Mouse (Mus musculus) right cerebral cortex, postnatal 4 days (tissue): ENCODE measurements around the gene Ror1.

Source experiments
- DNase-seq: peaks from one replicate; pipeline ENCODE4 v3.0.0-alpha.2; 2022

Gene Ror1

DNA sequence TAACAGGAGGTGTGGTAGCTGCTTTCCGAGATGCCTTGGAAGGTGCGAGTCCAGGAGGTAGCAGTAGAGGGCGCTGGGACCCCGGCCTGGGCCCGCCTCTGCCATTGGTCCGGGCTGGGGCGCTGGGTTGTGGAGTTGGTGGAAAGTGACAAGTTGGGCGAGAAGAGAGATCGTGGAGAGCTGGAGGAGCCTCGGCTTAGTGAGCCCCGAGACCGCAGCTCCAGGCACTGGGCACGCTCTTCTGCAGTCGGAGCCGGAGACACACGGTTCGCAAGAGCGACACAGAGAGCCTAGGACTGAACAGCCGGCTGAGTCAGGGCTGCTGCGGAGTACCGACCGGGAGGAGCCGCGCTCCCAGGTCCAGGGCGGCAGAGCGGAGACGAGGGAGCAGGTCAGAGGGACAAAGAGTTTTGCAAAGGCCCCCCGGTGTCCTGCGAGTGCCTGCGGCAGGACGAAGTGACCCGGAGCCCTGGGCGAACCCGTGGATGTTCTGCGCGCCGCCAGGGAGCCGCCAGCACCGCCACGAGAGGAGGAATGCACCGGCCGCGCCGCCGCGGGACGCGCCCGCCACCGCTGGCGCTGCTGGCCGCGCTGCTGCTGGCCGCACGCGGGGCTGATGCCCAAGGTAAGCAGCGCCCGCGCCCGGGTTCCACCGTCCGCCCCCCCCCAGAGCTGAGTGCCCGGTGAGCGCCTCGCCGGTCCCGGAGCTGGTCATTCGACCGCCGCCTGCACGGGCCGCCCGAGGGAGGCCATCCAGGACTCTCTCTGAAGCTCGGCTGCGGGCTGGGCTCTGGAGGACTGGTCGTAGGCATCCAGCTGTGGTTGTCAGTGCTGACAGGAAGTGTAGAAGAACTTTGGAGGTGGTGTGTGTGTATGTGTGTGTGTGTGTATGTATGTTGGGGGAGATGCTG lies at the start of gene Ror1:
Gene Ror1 (plus strand): TSS at position 107 of the 911 bp plus-strand sequence.
- DNase-seq = peak; percentile 87

- no peak for DNase-seq
Observed at GRCm38 (mm10) chr4:100047066-100047465, 48.5 kb upstream of the Ror1 start.

DNA sequence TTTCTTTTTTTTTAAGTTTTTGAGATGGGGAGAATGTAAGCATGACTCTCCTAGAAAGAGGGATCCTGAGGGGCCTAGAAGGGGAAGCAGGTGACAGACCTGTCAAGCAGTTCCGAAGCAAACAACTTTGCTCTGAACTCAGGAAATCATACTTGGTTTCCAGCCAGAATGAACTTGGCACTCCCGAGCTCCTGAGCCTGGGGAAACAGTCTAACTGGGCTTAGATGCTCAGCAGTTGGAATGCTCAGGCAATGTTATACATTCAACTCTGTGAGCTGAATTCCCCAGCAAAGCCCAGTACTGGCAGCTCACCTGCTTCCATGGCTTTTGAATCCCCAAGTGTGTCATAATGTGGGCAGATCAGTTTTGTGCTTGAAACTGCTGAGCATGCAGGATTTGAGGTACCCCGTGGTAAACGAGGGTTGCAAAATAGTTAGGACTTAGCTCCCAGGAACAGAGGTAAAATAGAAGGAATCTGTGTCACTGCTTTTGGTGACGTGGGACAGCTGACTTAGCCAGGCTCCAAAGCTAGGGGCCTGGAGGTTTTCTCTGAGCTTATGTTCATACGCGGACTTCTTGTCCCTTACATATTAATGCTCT lies 47.1 kb upstream of the Ror1 start:
- DNase-seq = no peak

DNA sequence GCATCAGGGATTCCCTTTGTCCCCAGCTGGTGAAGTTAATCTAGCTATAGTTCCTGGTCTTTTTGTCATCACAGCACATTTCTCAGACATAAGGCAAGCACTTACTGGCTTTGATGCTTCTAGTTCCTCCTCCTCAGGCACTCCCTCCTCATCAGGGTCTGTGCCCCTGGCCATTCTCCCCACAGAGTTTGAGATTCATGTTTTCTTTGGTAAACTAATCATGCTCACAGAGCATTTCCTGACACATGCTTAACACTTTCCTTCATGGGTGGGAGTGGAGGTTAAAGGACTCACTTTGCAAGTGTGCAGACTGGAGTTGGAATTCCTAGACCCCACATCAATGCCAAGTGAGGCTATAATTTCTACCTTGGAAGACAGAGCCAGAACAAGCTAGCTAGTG lies 43.8 kb upstream of the Ror1 start:
- DNase-seq = no peak

DNA sequence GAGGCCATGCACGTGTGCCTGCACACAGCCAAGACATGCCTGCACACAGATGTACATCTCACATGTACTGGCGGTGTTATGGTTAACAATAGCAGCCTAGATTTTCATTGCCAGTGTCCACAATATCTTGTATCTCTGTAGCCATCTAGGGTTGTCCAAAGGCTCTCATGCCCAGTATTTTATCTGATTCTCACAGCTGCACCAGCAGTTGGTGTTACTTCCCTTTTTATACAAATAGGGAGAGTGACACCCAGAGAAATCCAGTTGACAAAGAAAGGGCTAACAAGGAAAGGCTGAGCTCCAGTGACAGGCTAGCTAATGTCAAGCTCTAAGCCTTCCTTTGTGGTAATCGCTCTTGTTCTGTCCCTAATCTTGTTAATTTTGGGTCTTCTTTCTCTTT lies 43.3 kb upstream of the Ror1 start:
- DNase-seq = no peak

GRCm38 (mm10) chr4:100056046-100056445 lies 39.5 kb upstream of the Ror1 start:
- no peak for DNase-seq

DNA sequence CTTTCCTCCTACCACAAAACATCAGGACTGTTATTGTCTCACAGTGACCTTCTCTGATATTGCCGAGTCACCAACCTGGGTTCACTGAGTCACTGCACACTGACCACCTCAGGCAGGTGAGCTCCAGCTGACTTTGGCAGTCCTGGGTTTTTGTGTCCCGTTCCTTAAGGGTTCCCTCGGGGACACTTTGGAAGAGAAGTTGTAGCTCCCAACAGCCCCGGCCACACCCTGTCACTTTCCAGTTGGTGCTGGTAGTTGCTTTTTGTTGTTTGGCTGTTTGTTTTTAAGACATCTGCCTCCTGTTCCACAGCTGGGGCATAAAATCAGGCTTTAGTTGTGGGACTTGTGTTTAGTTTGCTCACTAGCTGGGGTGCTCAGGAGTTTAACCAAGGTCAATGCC lies 39.1 kb upstream of the Ror1 start:
- no peak for DNase-seq

DNA sequence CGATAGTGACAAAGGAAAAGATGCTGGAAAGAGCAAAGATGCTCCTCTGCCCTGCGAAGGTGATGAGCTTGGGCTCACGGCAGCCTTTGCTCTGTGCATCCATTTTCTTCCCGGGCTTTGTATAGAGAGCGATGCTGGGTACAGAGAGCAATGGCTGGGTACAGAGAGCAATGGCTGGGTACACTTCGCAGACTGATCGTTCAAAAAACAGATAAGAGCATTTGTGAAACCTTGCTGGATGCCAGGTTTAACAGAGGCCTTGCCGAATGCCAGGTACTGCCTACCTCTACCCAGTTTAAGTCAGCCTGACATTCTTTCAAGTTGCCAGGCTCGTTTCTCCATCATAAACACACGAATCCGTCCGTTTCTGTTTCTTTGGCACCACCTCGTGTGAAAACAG lies 38.2 kb upstream of the Ror1 start:
- no peak for DNase-seq

GRCm38 (mm10) chr4:100058631-100059030 lies 37.0 kb upstream of the Ror1 start:
- no peak for DNase-seq

DNA sequence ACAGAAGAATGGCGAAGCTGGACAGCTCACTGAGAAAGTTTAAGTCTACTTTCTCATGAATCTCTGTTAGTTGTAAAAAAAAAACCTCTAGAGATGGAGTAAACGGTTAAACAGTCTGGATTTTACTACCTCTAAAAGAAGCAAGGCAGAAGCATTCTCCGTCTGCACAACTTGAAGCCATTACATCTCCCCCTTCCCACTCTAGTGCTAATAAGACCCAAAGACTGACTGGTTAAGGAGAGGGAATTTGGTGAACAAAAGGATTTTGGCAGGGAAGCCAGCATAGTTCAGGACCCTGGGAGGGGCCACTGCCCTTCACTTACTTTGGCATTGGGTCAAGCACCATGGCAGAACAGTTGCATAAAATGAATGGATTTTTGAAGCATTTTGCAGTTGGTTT lies 35.8 kb upstream of the Ror1 start:
- DNase-seq = no peak

GRCm38 (mm10) chr4:100061396-100062066 lies 34.1 kb upstream of the Ror1 start:
- DNase-seq = no peak

GRCm38 (mm10) chr4:100065686-100066085 lies 29.9 kb upstream of the Ror1 start:
- no peak for DNase-seq

DNA sequence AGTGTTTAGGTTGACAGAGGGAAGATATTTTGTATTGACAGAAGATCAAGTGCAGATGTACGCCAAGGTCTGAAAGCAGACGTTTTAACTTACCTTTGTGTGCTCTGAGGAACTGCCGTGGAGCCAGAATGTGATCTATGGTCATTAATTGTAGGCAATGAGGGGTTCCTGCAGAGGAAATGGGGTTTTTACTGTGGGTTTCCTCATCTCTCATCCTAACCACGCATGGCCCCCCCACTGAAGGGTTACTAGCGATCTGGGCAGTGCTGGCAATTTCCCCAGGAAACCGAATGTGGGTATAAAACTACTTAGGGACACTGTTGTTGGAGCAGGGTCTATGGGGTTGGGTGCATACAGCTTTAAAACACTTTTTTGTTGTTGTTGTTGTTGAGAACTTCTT lies 25.5 kb upstream of the Ror1 start:
- no peak for DNase-seq

DNA sequence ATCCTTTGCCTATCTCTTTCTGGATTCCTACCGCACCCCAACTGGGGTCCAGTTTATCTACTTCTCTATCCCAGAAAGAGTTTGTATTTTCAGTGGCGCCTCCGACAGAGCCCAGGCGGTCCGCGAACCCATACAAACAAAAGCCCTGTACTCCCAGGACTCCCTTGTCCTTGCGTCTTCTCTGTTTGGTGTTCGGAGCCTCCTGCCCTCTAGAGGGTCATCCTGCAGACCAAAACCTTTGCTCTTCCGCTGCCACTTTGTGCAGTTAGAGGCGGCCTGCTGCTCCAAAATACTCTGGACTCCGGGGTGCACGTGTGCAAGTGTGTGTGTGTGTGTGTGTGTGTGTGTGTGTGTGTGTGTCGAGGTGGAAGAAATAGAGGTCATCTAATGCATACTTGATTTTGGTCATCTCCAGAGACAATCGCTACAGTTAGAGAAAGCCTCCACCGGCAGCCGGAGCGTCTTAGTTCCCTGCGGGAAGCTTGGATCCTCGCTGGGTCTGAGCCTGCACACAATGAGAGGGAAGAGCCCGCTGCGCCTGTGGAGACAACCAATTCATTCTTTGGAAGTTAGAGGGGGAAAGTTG lies 1.1 kb downstream of the Ror1 start:
- DNase-seq = peak; percentile 26

DNA sequence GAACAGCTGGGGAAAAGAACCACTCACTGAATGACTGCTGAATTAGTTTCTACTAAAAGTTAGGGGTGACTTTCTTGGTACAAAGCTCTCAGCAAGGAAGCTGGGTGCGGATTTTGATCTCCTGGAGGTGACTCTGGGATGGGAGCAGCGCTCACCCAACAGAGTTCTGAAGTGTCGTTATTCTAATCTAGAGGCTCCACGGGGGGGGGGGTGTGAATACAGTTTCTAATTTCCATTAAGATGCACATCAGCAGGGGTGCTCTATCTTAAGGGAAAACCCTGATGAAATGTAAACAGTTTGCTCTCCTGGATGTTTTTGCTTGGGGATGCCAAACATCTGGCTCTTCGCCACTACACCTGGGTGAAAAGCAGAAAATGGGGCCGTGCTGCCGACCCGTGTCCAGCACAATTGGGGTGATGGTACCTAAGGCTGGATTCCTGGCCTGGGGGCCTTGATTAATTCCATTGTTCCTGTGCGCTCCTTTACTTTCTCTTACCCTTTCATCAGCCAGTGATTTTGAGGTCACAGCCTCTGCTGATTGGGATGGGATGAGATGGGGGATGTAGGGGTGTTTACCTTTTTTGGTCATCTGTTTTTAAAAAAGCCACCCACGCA lies 1.9 kb downstream of the Ror1 start:
- no peak for DNase-seq

GRCm38 (mm10) chr4:100101066-100101820 lies 5.7 kb downstream of the Ror1 start:
- DNase-seq = no peak

DNA sequence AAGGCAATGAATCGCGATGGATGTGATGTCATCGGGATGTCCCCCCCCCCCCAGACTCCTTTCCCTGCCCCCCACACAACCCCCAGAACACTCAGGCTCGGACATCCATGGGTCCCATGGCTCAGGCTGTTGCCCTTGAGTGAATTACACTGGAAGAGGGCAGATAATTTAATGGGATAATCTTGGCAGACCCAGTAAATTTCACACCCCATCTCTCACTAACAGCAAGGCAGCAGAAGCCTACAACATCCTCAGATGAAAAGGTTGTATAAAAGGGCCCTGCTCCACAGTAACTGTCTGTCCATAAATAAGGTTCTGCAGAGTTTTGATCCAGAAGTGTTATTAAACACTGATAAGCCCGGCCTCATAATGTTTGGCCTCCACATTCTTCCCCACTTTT lies 6.3 kb downstream of the Ror1 start:
- DNase-seq = no peak

DNA sequence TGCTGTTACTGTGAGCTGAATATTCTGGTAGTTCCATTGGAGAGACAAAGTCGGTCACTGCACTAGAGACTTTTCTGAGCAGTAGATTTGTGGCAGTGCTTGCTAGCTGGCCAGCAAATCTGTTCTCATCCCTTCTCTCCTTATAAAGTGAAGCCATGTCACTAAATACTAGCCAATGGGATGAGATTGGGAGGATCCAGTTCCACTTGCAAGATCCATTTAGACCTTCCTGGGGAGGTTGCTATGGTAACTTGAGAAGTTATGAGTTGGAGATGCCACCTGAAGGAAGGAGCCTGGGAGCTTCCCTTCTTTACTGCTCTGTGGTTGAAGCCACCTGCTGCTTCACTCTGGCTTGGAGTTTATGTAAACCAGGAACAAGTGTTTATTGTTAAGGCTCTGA lies 8.7 kb downstream of the Ror1 start:
- no peak for DNase-seq

DNA sequence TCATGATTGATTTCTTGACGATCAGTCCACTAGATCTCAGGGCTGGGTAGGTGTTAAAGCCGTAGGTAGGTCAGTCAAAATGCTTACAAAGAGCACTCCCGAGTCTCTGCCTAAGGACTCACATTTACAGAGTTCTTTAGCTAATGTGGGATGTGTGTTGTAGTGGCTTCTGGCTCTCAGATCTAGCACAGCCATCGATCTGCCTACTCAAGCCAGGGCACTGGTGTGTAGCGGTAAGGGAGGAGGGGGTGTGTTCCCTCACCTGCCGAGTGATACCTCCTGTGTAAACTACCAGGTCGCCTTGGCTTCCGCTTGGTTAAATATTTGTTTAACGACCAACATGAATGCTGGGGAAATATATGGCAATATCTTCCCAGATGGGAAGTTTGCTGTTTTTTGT lies 12.0 kb downstream of the Ror1 start:
- no peak for DNase-seq

DNA sequence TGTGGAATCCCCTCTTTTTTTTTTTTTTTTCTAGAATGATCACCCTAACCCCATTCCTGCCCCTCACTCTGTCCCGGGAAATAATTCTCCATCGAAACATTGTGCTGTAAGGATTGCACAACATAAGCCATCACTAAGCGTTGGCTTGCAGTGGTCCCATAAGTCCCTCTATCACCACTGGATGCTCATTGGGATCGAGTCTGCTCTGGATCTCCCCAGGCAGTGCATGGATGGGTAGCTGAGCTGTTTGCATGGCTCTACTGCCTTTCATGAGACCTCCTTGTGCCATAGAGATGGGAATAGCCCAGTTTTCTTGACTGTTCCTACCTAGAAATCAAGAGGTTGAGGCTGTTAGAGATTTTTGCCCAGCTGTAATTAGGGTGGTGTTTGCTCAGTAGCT lies 13.0 kb downstream of the Ror1 start:
- no peak for DNase-seq

DNA sequence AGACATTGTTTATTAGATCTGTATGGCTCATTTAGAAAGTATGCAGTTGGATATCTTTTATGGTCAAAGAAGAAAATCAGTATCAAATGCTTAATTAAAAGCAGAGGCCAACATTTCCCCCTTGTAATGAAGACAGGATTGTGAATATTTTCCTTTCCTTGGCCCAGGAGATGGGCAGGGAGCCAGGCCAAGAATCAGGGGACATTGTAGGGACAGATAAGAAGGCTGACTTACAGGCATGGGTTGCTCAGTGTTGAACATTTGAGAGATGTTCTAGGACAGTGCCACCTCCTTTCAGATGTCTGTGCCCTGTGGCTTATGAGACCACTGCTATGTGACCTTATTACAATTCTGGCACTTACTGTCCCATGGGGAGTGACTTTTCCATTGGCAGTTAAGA lies 18.6 kb downstream of the Ror1 start:
- no peak for DNase-seq

DNA sequence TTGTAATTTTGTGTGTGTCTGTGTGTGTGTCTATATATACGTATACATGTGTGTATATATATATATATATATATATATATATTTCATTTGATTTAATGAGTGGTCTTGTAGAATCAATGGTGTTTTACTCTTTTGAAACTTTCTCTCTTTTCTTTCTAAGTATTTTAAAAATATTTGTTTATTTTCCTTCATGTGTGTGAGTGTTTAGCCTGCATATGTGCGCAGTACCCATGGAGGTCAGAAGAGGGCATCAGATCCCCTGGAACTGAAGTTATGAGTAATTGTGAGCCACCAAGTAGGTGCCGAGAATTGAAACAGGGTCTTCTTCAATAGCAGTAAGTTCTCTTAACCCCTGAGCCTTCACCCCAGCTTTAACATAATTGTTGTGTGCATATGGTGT lies 20.8 kb downstream of the Ror1 start:
- no peak for DNase-seq
